Mouse (Mus musculus) R1 (cell line): ENCODE measurements at regions not wholly inside any gene's neighbourhood (a gene's known extent, or its start where the extent isn't known, plus 50 kb on each side); places are given as distances from the start of the nearest gene placed in this dataset.

Experiments
- DNase-seq: peaks from one replicate; pipeline ENCODE4 v3.0.0-alpha.2; 2018; ENCODE audit warnings: low read depth, low spot score

- peak; percentile 56 for DNase-seq
Measured at GRCm38 (mm10) chr6:58101605-58102004, 86.6 kb upstream of the Vmn1r26 start.
